Mouse (Mus musculus) layer of hippocampus, postnatal 25 days (tissue): ENCODE results near the gene Npw. TPM values are rescaled to one million over a fixed set of nuclear protein-coding genes. Genes with fewer than 3 reads are reported as not detected.

ENCODE experiments used
- DNase-seq, 2 experiments: peaks; one replicate each; pipeline ENCODE4 v3.0.0; 2022; ENCODE audit warnings: mixed read lengths in 2 of 2, low spot score in 1 of 2; ENCODE audit errors: extremely low spot score in 1 of 2
- total RNA-seq, 2 experiments: library from RNA; stranded (reverse); gene quantifications; 2 replicates each; pipeline ENCODE4 v1.2.3; 2021

Gene Npw
- total RNA-seq, 2 experiments from 2014 or later = 2.1 to 2.9 TPM

GRCm38 (mm10) chr17:24608370-24608769 is 49.9 kb downstream of the Npw start:
- no peak for DNase-seq

Other genes starting within 250 kb of the Npw start
- 100 to 1,000 TPM; 117 to 120 TPM for gene Rnps1, start 243.9 kb downstream of the Npw start, total RNA-seq
- gene Eci1, start 231.8 kb downstream of the Npw start, total RNA-seq = 10 to 100 TPM; 23.3 to 26.9 TPM
- gene Dnase1l2, start 215.4 kb downstream of the Npw start, total RNA-seq = 1 to 10 TPM; 6.0 to 7.8 TPM
- 10 to 100 TPM; 25.4 to 36.0 TPM for gene E4f1, start 188.1 kb downstream of the Npw start, total RNA-seq
- gene Pgp, start 188.1 kb downstream of the Npw start, total RNA-seq = 10 to 100 TPM; 61.5 to 74.6 TPM
- 1 to 10 TPM; 1.6 to 3.5 TPM for gene Bricd5, start 184.6 kb downstream of the Npw start, total RNA-seq
- gene Mlst8, start 179.4 kb downstream of the Npw start, total RNA-seq = 10 to 100 TPM; 38.1 to 40.1 TPM
- 100 to 1,000 TPM; 143 to 165 TPM for gene Caskin1, start 169.9 kb downstream of the Npw start, total RNA-seq
- 10 to 100 TPM; 69.9 to 88.9 TPM for gene Traf7, start 130.5 kb downstream of the Npw start, total RNA-seq
- gene Rab26, start 124.2 kb downstream of the Npw start, total RNA-seq = 10 to 100 TPM; 65.1 to 72.1 TPM
- 10 to 100 TPM; 68.9 to 89.9 TPM for gene Pkd1, start 108.6 kb downstream of the Npw start, total RNA-seq
- 100 to 1,000 TPM; 150 to 186 TPM for gene Tsc2, start 25.8 kb downstream of the Npw start, total RNA-seq
- 1 to 10 TPM; 3.3 to 4.7 TPM for gene Nthl1, start 25.8 kb downstream of the Npw start, total RNA-seq
- 10 to 100 TPM; 45.1 to 50.0 TPM for gene Slc9a3r2, start 8.1 kb downstream of the Npw start, total RNA-seq
- gene Zfp598, start 11.2 kb upstream of the Npw start, total RNA-seq = 10 to 100 TPM; 36.9 to 40.0 TPM
- gene Syngr3, start 31.5 kb upstream of the Npw start, total RNA-seq = 100 to 1,000 TPM; 160 to 178 TPM
- gene Gfer, start 37.7 kb upstream of the Npw start, total RNA-seq = 10 to 100 TPM; 18.6 to 19.2 TPM
- gene Noxo1, start 37.8 kb upstream of the Npw start, total RNA-seq = 1 to 10 TPM; 2.7 to 3.0 TPM
- 10 to 100 TPM; 27.7 to 29.8 TPM for gene Tbl3, start 49.2 kb upstream of the Npw start, total RNA-seq
- not detected for gene Rnf151, start 59.6 kb upstream of the Npw start, total RNA-seq
- 100 to 1,000 TPM; 352 to 392 TPM for gene Rps2, start 59.7 kb upstream of the Npw start, total RNA-seq
- 100 to 1,000 TPM; 201 to 234 TPM for gene Ndufb10, start 66.0 kb upstream of the Npw start, total RNA-seq
- gene Rpl3l, start 69.4 kb upstream of the Npw start, total RNA-seq = under 1 TPM in 1 of 2 experiments, not detected in 1; 0.20 TPM
- gene Msrb1, start 78.2 kb upstream of the Npw start, total RNA-seq = 10 to 100 TPM; 40.5 to 46.2 TPM
- under 1 TPM; 0.26 to 0.37 TPM for gene Hs3st6, start 94.5 kb upstream of the Npw start, total RNA-seq
- not detected for gene Meiob, start 145.8 kb upstream of the Npw start, total RNA-seq
- gene Hagh, start 181.7 kb upstream of the Npw start, total RNA-seq = 100 to 1,000 TPM; 127 to 136 TPM
- 10 to 100 TPM; 19.8 to 20.6 TPM for gene Fahd1, start 191.9 kb upstream of the Npw start, total RNA-seq
- gene Igfals, start 207.5 kb upstream of the Npw start, total RNA-seq = not detected
- gene Nubp2, start 227.9 kb upstream of the Npw start, total RNA-seq = 10 to 100 TPM; 33.5 to 38.1 TPM
- 10 to 100 TPM; 41.5 to 48.9 TPM for gene Spsb3, start 228.2 kb upstream of the Npw start, total RNA-seq
- 10 to 100 TPM; 54.0 to 69.1 TPM for gene Eme2, start 236.6 kb upstream of the Npw start, total RNA-seq
- gene Mrps34, start 236.7 kb upstream of the Npw start, total RNA-seq = 10 to 100 TPM; 74.3 to 78.9 TPM
- 10 to 100 TPM; 54.8 to 61.5 TPM for gene Nme3, start 238.0 kb upstream of the Npw start, total RNA-seq